Mouse (Mus musculus) retina, postnatal 7 days (tissue): ENCODE results near the gene Slc25a18.

ENCODE experiments used
- DNase-seq: peaks from one replicate; pipeline ENCODE4 v3.0.0-alpha.2; 2012; ENCODE audit warnings: low read depth, low spot score

Slc25a18 gene

GRCm38 (mm10) chr6:120773149-120773628 is at the start of gene Slc25a18:
Gene Slc25a18, plus strand, starts transcription at chr6:120773578.
- no peak for DNase-seq

GRCm38 (mm10) chr6:120725986-120726385 is 47.4 kb upstream of the Slc25a18 start:
- no peak for DNase-seq

DNA sequence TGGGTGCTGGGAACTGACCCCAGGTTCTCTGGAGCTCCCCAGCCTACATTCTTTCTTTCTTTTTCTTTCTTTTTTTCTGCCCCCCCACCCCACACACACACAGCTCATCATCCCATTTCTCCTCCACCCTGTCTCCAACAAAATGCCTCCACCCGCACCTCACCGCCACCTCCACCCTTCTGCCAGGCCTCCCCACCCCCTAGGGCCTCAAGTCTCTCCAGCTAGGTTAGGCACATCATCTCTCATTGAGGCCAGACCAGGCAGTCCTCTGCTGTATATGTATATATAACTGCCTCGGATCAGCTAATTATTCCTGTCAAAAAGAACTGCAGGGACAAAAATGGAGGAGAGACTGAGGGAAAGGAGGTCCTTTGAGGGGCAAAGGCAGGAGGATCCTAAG is 37.4 kb upstream of the Slc25a18 start:
- DNase-seq, result no peak

GRCm38 (mm10) chr6:120736566-120736965 is 36.8 kb upstream of the Slc25a18 start:
- peak; percentile 60 for DNase-seq

GRCm38 (mm10) chr6:120743130-120743529 is 30.2 kb upstream of the Slc25a18 start:
- no peak for DNase-seq

- DNase-seq, result no peak
Observed at GRCm38 (mm10) chr6:120744266-120744665, 29.1 kb upstream of the Slc25a18 start.

GRCm38 (mm10) chr6:120746416-120746815 is 27.0 kb upstream of the Slc25a18 start:
- no peak for DNase-seq

DNA sequence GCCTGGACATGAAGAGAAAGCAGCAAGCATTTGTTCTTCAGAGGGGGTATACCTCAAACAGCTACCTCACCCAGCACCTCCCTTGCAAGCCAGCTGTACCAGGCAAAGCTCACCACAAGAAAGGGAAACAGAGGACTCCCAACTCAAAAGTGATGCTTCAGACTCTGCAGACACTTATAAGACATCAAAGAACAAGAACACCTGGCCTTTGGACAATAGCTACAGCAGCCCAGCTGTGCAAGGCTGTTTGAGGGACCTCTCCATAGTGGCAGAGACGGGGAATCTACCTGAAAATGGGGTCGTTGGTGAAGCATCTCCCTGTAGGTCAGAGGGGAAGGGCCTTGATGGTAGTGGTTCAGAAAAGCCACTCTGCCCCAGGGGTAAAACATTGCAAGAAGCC is 12.2 kb upstream of the Slc25a18 start:
- no peak for DNase-seq

GRCm38 (mm10) chr6:120769972-120770371 is 3.4 kb upstream of the Slc25a18 start:
- DNase-seq, result no peak

DNA sequence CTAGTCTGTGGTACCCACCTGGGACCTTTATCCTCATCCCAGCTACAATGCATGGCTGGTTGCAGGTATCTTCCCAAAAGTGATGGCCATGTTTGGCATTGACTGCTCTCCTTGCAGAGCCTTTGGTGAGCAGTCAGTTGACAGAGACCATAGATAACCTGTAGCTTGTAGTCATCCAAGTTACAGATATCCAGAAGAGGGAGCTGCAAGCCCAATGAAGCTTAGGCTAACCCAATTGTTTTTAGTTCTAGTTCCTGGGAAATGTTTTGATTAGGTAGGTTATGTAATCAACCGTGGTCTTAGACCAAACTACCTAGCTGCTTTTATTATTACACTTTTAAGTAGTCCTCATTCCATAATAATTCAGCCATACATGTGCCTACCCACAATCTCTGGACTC is 2.0 kb upstream of the Slc25a18 start:
- no peak for DNase-seq

- no peak for DNase-seq
Observed at GRCm38 (mm10) chr6:120772025-120772424, 1.4 kb upstream of the Slc25a18 start.

DNA sequence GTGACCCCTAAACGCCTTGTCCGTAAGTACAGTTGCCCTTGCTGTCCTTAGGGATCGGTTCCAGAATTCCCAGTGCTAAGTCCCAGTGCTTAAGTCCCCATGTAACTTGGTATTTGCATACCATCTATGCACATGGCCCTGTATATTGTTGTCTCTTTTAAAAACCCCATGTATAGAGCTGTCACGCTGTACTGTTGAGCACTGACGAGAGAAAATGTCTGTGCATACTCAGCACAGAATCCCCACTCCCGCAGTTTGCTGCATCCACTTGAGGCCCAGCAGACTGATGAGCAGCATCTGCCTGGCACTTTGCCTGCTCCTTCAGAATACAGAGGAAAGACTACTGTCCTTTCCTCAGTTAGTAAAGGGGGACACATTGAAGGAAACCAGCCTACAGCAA is 385 bp downstream of the Slc25a18 start:
- DNase-seq, result no peak

GRCm38 (mm10) chr6:120776286-120776685 is 2.9 kb downstream of the Slc25a18 start:
- DNase-seq, result no peak

GRCm38 (mm10) chr6:120777533-120777932 is 4.2 kb downstream of the Slc25a18 start:
- no peak for DNase-seq

DNA sequence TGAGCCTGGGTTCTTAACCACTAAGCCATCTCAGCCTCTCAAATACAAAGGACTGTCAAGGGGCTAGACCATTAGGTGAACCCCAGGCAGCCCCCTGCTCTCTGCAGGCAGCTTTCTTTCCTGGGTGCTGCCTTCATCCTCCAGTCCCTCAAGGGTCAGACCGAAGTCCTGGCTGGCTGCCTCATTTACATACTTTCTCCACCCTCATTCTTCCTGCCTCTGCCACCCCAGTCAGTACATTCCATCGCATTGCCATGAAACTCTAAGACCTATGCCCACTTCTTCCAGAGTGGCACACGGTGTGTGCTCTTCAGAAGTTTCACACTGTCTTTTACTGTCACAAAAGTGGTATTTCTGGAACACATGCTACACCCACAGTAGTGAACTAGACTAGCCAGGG is 4.8 kb downstream of the Slc25a18 start:
- no peak for DNase-seq

DNA sequence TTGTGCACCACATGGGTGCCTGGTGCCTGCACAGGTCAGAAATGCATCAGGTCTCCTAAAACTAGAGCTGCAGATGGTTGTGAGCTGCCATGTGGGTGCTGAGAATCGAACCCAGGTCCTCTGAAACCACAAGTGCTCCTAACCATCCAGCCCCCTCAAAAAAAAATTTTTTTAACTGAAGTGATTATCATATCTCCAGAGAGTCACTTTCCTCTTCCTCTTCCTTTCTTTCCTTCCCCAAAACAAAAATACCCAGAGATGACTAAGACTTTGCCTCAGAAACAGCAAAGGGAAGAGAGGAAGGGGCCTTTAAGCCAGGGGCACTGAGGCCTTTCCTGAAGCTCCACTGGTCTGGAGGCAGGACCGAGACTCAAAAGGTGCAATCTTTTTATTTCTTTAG is 9.6 kb downstream of the Slc25a18 start:
- no peak for DNase-seq

- no peak for DNase-seq
Observed at GRCm38 (mm10) chr6:120784351-120784750, 11.0 kb downstream of the Slc25a18 start.

DNA sequence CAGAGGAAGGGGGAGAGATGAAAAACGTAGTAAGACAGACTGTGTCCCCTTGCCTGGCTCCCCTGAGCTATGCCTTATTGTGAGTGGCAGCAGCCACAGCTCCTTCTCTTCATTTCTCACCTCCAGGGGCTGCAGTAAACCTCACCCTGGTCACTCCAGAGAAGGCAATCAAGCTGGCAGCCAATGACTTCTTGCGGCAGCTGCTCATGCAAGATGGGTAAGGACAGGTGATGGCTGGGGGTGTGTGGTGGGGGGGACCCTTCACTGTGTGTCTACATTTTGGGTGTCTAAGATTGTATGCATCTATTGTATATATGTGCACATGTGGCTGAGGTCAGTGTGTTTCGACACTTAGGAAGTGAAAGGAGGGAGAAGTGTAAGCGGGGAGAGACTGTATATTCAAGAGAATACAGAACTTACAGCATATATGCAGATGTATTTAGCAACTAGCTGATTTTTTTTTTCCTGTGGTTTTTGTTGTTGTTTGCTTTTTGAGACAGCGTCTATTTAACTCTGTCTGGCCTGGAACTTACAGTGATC is 14.8 kb downstream of the Slc25a18 start:
- no peak for DNase-seq

DNA sequence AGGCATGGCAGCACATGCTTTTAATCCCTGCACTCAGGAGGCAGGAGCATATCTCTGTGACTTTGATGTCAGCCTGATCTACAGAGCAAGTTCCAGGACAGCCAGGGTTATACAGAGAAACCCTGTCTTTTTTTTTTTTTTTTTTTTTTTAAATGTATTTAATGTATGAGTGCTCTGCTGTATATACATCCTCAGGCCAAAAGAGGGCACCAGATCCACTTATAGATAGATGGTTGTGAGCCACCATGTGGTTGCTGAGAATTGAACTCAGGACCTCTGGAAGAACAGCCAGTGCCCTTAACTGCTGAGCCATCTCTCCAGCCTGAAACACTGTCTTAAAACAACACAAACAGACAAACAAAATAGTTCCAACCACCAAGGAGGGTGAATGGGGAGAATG is 15.5 kb downstream of the Slc25a18 start:
- DNase-seq, result no peak

DNA sequence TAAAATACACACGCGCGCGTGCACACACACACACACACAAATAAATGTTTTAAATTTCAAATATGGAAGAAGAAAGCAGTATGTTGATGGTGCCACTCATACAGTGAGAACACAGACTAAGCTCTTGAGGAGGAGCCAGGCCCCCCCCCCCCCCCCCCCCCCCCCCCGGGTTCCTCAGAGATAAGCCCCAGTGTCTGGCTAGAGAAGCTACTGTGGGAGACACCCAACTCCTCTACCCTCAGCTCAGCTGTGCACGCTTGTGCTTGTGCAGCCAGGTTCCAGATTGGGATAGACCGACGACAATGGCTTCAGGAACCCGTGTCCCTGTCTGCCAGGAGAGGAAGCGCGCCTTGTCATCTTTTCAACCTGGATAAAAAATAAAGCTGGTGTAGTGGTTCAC is 16.8 kb downstream of the Slc25a18 start:
- no peak for DNase-seq

DNA sequence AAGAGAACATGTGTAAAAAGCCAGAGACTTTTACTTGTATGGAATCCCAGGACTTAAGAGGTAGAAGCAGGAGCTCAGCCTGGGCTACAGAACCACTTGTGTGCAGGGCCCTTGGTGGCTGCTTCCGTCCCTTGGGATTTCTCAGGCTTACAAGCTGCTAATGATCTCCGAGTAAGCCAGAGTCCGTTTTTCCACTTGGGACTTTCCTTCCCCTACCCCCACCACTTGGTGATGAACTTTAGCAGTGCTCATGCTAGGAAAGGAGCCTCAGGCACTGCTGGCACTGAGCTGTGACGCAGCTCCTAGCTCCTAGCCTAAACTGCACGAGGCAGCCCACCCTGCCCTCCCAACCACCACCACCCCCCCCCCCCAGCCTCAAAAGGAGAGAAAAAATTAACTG is 17.3 kb downstream of the Slc25a18 start:
- DNase-seq, result no peak

DNA sequence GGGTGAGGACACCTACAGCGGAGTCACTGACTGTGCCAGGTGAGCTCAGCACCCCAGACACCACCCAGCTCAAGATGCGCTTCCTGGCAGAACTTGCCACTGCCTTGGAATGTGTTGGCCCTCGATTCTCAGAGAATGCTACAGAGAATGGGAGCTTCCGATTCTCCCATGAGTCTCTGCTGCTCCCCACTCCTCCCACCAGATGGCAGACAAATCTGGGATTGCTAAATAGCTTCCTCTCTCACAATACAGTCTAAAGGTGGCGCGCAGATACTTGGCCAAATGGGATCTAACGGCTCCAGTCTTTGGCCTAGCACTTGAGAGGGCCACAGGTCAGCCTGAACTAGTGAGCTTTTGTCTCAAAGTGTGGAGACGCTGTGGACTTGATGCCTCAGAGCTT is 19.6 kb downstream of the Slc25a18 start:
- DNase-seq, result no peak

GRCm38 (mm10) chr6:120795422-120796086 is 22.2 kb downstream of the Slc25a18 start:
- peak; percentile 44 for DNase-seq

- DNase-seq, result no peak
Observed at GRCm38 (mm10) chr6:120796111-120796510, 22.7 kb downstream of the Slc25a18 start.
